Mouse (Mus musculus): ENCODE results near the gene Tmem198.

GRCm38 (mm10) chr1:75530546-75530945 lies 51.2 kb downstream of the Tmem198 start:
- TF ChIP-seq CTCF (IDR thresholded peaks at IDR 0.05) (peak; percentile 63), EP300 (IDR thresholded peaks at IDR 0.05) (no peak)
